Mouse (Mus musculus) ES-Bruce4 (cell line): ENCODE data around the gene Gpr39. TPM values are rescaled to one million over a fixed set of nuclear protein-coding genes. Genes with fewer than 3 reads are reported as not detected.

Experiments
- H3K27ac ChIP-seq: 2 replicates; pipeline ENCODE4 v1.5.1; 2012; ENCODE audit warnings: low read length, inconsistent platforms; ENCODE audit not compliant: insufficient read depth
- H3K27me3 ChIP-seq: 2 replicates; pipeline ENCODE4 v1.6.1; 2012; ENCODE audit warnings: mild to moderate bottlenecking, low read length, inconsistent platforms; ENCODE audit not compliant: control insufficient read depth, poor library complexity, insufficient read depth, severe bottlenecking
- H3K36me3 ChIP-seq: 2 replicates; pipeline ENCODE4 v1.6.1; 2012; ENCODE audit warnings: inconsistent platforms, mild to moderate bottlenecking, low read length, moderate library complexity; ENCODE audit not compliant: control insufficient read depth, poor library complexity, insufficient read depth, severe bottlenecking
- H3K4me1 ChIP-seq: one replicate; pipeline ENCODE4 v1.8.1; 2011; ENCODE audit warnings: low read length; ENCODE audit not compliant: control insufficient read depth, insufficient read depth
- H3K4me3 ChIP-seq: 2 replicates; pipeline ENCODE4 v1.5.1; 2011; ENCODE audit warnings: low read depth, mild to moderate bottlenecking, low read length
- H3K9ac ChIP-seq: 2 replicates; pipeline ENCODE4 v1.6.1; 2012; ENCODE audit warnings: low read depth, mild to moderate bottlenecking, inconsistent platforms; ENCODE audit not compliant: poor library complexity, severe bottlenecking
- H3K9me3 ChIP-seq: replicated peaks from 2 replicates; pipeline ENCODE4 v1.6.1; 2012; ENCODE audit warnings: mild to moderate bottlenecking, low read length, inconsistent platforms; ENCODE audit not compliant: control insufficient read depth, poor library complexity, insufficient read depth, severe bottlenecking
- CTCF ChIP-seq: IDR thresholded peaks from one replicate; pipeline ENCODE4 v1.8.1; 2011; ENCODE audit warnings: low read depth, low read length
- EP300 ChIP-seq: IDR thresholded peaks from 2 replicates; pipeline ENCODE4 v1.6.1; 2011; ENCODE audit warnings: low read depth, low read length; ENCODE audit not compliant: insufficient read depth
- POLR2A ChIP-seq: IDR thresholded peaks from one replicate; pipeline ENCODE4 v1.8.1; 2011; ENCODE audit warnings: low read length; ENCODE audit not compliant: insufficient read depth
- polyA plus RNA-seq: library from polyadenylated mRNA; stranded (reverse); fragments of >200 nt; gene quantifications from 2 replicates; pipeline ENCODE4 v1.2.4, GENCODE M21; 2011; ENCODE audit warnings: low read depth; ENCODE audit not compliant: missing spikeins, insufficient read depth, insufficient read length

Gene Gpr39
- polyA plus RNA-seq, 1 experiment: 0.93 TPM

GRCm38 (mm10) chr1:125837507-125837906 lies 160.7 kb downstream of the Gpr39 start:
- no peak for TF ChIP-seq CTCF
- TF ChIP-seq POLR2A: no peak
- TF ChIP-seq EP300: no peak
- no peak overlapping the region for H3K9ac ChIP-seq

GRCm38 (mm10) chr1:125839746-125840392 lies 163.1 kb downstream of the Gpr39 start:
- Histone ChIP-seq H3K27ac (no peak overlapping the region), H3K9me3 (no peaks in the 10 kb centered on the region), H3K4me3 (no peak overlapping the region), H3K36me3 (no peaks in the 10 kb centered on the region), H3K27me3 (no peaks in the 10 kb centered on the region), H3K4me1 (no peaks in the 10 kb centered on the region), H3K9ac (no peak overlapping the region)
- TF ChIP-seq CTCF (no peak), POLR2A (no peak), EP300 (no peak)

More at GRCm38 (mm10) chr1:125837507-125837906, 160.7 kb downstream of the Gpr39 start:
- Histone ChIP-seq H3K36me3 (no peaks in the 10 kb centered on the region), H3K27ac (no peak overlapping the region), H3K4me3 (no peak overlapping the region), H3K27me3 (no peaks in the 10 kb centered on the region), H3K9me3 (no peaks in the 10 kb centered on the region), H3K4me1 (no peaks in the 10 kb centered on the region)

- no peak overlapping the region for H3K9ac ChIP-seq
- no peaks in the 10 kb centered on the region for H3K9me3 ChIP-seq
- TF ChIP-seq CTCF (no peak), EP300 (no peak), POLR2A (no peak)
- no peaks in the 10 kb centered on the region for H3K27me3 ChIP-seq
- H3K4me3 ChIP-seq: no peak overlapping the region
- H3K4me1 ChIP-seq: peaks cover 2% of the 10 kb centered on the region
- H3K27ac ChIP-seq: no peak overlapping the region
- H3K36me3 ChIP-seq: no peaks in the 10 kb centered on the region
These were observed 177.9 kb downstream of the Gpr39 start for GRCm38 (mm10) chr1:125854646-125855045.

- H3K9me3 ChIP-seq: no peaks in the 10 kb centered on the region
- H3K27ac ChIP-seq: no peak overlapping the region
- no peak for TF ChIP-seq POLR2A
- TF ChIP-seq EP300: no peak
- TF ChIP-seq CTCF: no peak
- H3K27me3 ChIP-seq: no peaks in the 10 kb centered on the region
- no peaks in the 10 kb centered on the region for H3K36me3 ChIP-seq
- no peak overlapping the region for H3K9ac ChIP-seq
- H3K4me1 ChIP-seq: no peaks in the 10 kb centered on the region
- no peak overlapping the region for H3K4me3 ChIP-seq
These were observed 181.8 kb downstream of the Gpr39 start for GRCm38 (mm10) chr1:125858631-125859030.

GRCm38 (mm10) chr1:125870056-125870455 lies 193.3 kb downstream of the Gpr39 start:
- Histone ChIP-seq H3K4me1 (no peaks in the 10 kb centered on the region), H3K36me3 (no peaks in the 10 kb centered on the region), H3K9ac (no peak overlapping the region), H3K27ac (no peak overlapping the region), H3K4me3 (no peak overlapping the region), H3K9me3 (no peaks in the 10 kb centered on the region), H3K27me3 (no peaks in the 10 kb centered on the region)
- TF ChIP-seq EP300: no peak
- TF ChIP-seq POLR2A: no peak
- no peak for TF ChIP-seq CTCF

- no peak overlapping the region for H3K4me3 ChIP-seq
- no peaks in the 10 kb centered on the region for H3K4me1 ChIP-seq
- H3K9me3 ChIP-seq: no peaks in the 10 kb centered on the region
- H3K36me3 ChIP-seq: no peaks in the 10 kb centered on the region
- no peaks in the 10 kb centered on the region for H3K27me3 ChIP-seq
- no peak for TF ChIP-seq EP300
- TF ChIP-seq POLR2A: no peak
- no peak for TF ChIP-seq CTCF
- H3K27ac ChIP-seq: no peak overlapping the region
- H3K9ac ChIP-seq: no peak overlapping the region
These were observed 216.4 kb downstream of the Gpr39 start for GRCm38 (mm10) chr1:125893158-125893557.
